8 mouse cellular contexts compared by ENCODE assay signal in genomic region chr2:90583628-90584131, GRCm38 (mm10). TPM values are rescaled to one million over a fixed set of nuclear protein-coding genes. Genes with fewer than 3 reads are reported as not detected.
DNase-seq lines count a peak whose midpoint lies in the region; ATAC-seq lines count a peak whose summit lies in the region.

No protein-coding gene starts in this region.

- no peaks in the 10 kb centered on the region for H3K9me3 ChIP-seq in hindbrain, embryonic 10.5 days

- H3K36me3 ChIP-seq in hindbrain, embryonic 10.5 days = no peaks in the 10 kb centered on the region

- intact Hi-C loops in heart, postnatal 14 days (cut with DNase I) = no loop called here

- peak; percentile 89 for DNase-seq in heart, adult 11 months
- no peak for DNase-seq in heart, postnatal 14 days
- DNase-seq in CD4-positive, CD25-positive, alpha-beta regulatory T cell, adult 2 months (ENCODE audit: low read depth, low spot score) = peak; percentile 89
- DNase-seq in frontal cortex, postnatal 14 days (ENCODE audit: low spot score in 2 of 2) = no peak
- no peak for DNase-seq in c-Kit-positive CD71-positive TER-119-positive erythroid progenitor cells, embryonic 14.5 days (ENCODE audit: low spot score)
- no peak for DNase-seq in hindbrain, embryonic 10.5 days (ENCODE audit: low spot score)

- peak; percentile 68 for ATAC-seq in inflammation-experienced regulatory T-cells, adult 6 months
- peak; percentile 20 for ATAC-seq in megakaryocyte progenitor cell, adult 5-6 weeks (replicated peaks; ENCODE audit: poor library complexity)

- peaks cover 31% of the 10 kb centered on the region; the same call in 1 of the 2 replicates for H3K4me1 ChIP-seq in hindbrain, embryonic 10.5 days (replicated peaks)

- WGBS in hindbrain, embryonic 10.5 days = 42% methylated on average over 5 of the region's 5 CpGs

- no peak overlapping the region for H3K27ac ChIP-seq in hindbrain, embryonic 10.5 days

- no peak overlapping the region for H3K4me3 ChIP-seq in hindbrain, embryonic 10.5 days

- peaks cover 14% of the 10 kb centered on the region for H3K27me3 ChIP-seq in hindbrain, embryonic 10.5 days (ENCODE audit: insufficient read depth, poor library complexity, severe bottlenecking)

RNA-seq across cellular contexts. Expression of gene Ptprj, which starts 3.2 kb away (rescaled TPM):
- 1 to 10 TPM; 9.0 to 9.1 TPM for total RNA-seq in heart, postnatal 14 days (2021)
- 1 to 10 TPM; 4.2 to 5.4 (median 4.8) TPM for polyA plus RNA-seq in inflammation-experienced regulatory T-cells, adult 6 months (2017; shearing (Covaris generic))
- 17.2 and 20.2 TPM in 2 replicates for total RNA-seq in megakaryocyte progenitor cell, adult 5-6 weeks (2015)
- total RNA-seq in megakaryocyte progenitor cell, adult 5-6 weeks (2017) = 15.4 and 17.2 TPM in 2 replicates
- polyA plus RNA-seq in hindbrain, embryonic 10.5 days (2016; fragmentation: Nextera tagmentation; extraction: Ambion mirVana) = 1.5 and 1.6 TPM in 2 replicates

Comparison
In these comparisons a context has a peak if more than half of its experiments do, and no peak if none do; other contexts are left out.
1. DNase-seq: peak in heart, adult 11 months (single experiment) and CD4-positive, CD25-positive, alpha-beta regulatory T cell, adult 2 months (single experiment); none in heart, postnatal 14 days (0 of 2), frontal cortex, postnatal 14 days (0 of 2), c-Kit-positive CD71-positive TER-119-positive erythroid progenitor cells, embryonic 14.5 days (single experiment) and hindbrain, embryonic 10.5 days (single experiment).